Mouse (Mus musculus): Measurements from ENCODE around the gene Bcam.

- TF ChIP-seq POLR2A (IDR thresholded peaks at IDR 0.05; ENCODE audit: insufficient read length, low read depth) (no peak), MYOD1 (IDR thresholded peaks at IDR 0.05; ENCODE audit: control insufficient read depth in 1 of 3, insufficient read length in 2 of 3, low read depth in 2 of 3) (no peak), TCF12 (IDR thresholded peaks at IDR 0.05; ENCODE audit: insufficient read depth, poor library complexity, severe bottlenecking) (no peak), SRF (IDR thresholded peaks at IDR 0.05; ENCODE audit: control insufficient read depth, insufficient read length, low read depth) (no peak), MYOG (IDR thresholded peaks at IDR 0.05; ENCODE audit: control insufficient read depth in 1 of 3, insufficient read depth in 1 of 3, insufficient read length in 2 of 3, low read depth in 2 of 3) (no peak), POLR2AphosphoS2 (IDR thresholded peaks at IDR 0.05; ENCODE audit: insufficient read length, low read depth) (no peak), CEBPB (IDR thresholded peaks at IDR 0.05; ENCODE audit: insufficient read depth, poor library complexity, severe bottlenecking) (no peak), MAX (IDR thresholded peaks at IDR 0.05; ENCODE audit: low read depth) (no peak), USF1 (IDR thresholded peaks at IDR 0.05; ENCODE audit: low read depth) (no peak), TCF3 (IDR thresholded peaks at IDR 0.05; ENCODE audit: insufficient read length, low read depth) (no peak)
Observed at GRCm38 (mm10) chr7:19718297-19718952, 52.4 kb downstream of the Bcam start.
